In the genomic region with DNA sequence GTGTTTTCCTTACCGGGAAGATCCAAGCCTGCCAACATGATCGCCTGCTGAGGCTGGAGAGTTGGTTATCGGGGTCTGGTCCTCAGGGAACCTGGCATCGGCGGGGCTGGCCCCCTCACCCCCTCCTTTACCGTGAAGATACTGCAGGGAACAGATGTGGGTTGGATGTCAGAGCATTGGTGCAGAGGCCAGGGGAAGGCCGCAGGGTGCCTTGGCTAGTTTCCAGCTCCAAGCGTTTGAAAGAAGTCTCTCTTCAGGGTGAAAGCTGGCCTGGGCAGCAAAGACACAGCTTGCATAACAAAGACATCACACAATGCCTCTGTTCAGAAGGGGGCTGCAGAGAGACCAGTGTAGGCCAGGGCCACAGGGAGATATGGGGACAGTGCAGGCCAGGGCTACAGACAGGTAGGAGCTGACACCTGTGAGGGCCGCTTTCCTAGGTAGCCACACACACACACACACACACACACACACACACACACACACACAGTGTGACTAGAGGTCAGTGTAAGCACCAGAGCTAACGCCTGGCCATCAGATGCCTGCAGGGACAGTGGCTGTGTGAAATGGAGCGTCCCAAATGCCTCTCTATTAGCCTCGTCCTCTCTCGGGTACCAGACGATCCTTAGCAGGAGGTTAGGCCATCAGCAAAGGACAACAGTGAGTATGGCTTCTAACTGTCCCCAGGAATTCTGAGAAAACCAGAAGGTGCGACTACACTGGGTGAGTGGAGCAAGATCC, we compare ENCODE assay signal across 9 mouse cellular contexts. TPM values are rescaled to one million over a fixed set of nuclear protein-coding genes. Genes with fewer than 3 reads are reported as not detected.
A peak's percentile ranks its signal among the peaks of the same experiment; 100 is the strongest.
DNase-seq lines count a peak whose midpoint lies in the region; ATAC-seq lines count a peak whose summit lies in the region.
"Had no signal": no experiment of that assay in that cellular context is flagged by ENCODE, and none has a peak within 500 bp of the region (broad histone marks: within the 10 kb centered on the region; RNA-seq: fewer than 3 reads in every experiment).

No protein-coding gene starts in this region.

- WGBS in heart, embryonic 15.5 days = 35% methylated on average over 15 of the region's 15 CpGs
- 36% methylated on average over 15 of the region's 15 CpGs for WGBS in heart, embryonic 11.5 days (ENCODE audit: insufficient replicate concordance)
- 19% methylated on average over 15 of the region's 15 CpGs for WGBS in embryonic facial prominence, embryonic 12.5 days
- WGBS in midbrain, embryonic 13.5 days = 10% methylated on average over 14 of the region's 15 CpGs

- no peak overlapping the region for H3K4me2 ChIP-seq in heart, embryonic 15.5 days
- H3K4me2 ChIP-seq in heart, embryonic 11.5 days = no peak overlapping the region
- H3K4me2 ChIP-seq in embryonic facial prominence, embryonic 12.5 days (replicated peaks) = no peak overlapping the region
- H3K4me2 ChIP-seq in midbrain, embryonic 13.5 days (replicated peaks) = 0 out of 2 replicates have a peak overlapping the region, but pooled peaks have one; percentile 11

- H3K4me1 ChIP-seq in heart, embryonic 15.5 days (replicated peaks) = peaks cover 19% of the 10 kb centered on the region
- peaks cover 16% of the 10 kb centered on the region for H3K4me1 ChIP-seq in heart, embryonic 11.5 days (ENCODE audit: control insufficient read depth, insufficient read depth, low read length)
- H3K4me1 ChIP-seq in embryonic facial prominence, embryonic 12.5 days = peaks cover 28% of the 10 kb centered on the region
- peaks cover 41% of the 10 kb centered on the region for H3K4me1 ChIP-seq in midbrain, embryonic 13.5 days (replicated peaks)

- DNase-seq in layer of hippocampus, adult 18-20 months (ENCODE audit: low spot score in 2 of 2) = peak; percentile 58 to 83
- peak; percentile 56 for DNase-seq in testis, postnatal 14 days (ENCODE audit: low spot score)
- no peak for DNase-seq in kidney, adult 8-10 months
- no peak for DNase-seq in kidney, postnatal 36 days

- H3K27me3 ChIP-seq in heart, embryonic 15.5 days = 0 out of 2 replicates have a peak, but pooled peaks cover 4% of the 10 kb centered on the region
- no peaks in the 10 kb centered on the region for H3K27me3 ChIP-seq in heart, embryonic 11.5 days (ENCODE audit: control insufficient read depth, insufficient read depth, low read length)
- H3K27me3 ChIP-seq in embryonic facial prominence, embryonic 12.5 days = no peaks in the 10 kb centered on the region
- no peaks in the 10 kb centered on the region for H3K27me3 ChIP-seq in midbrain, embryonic 13.5 days

- no peaks in the 10 kb centered on the region for H3K9me3 ChIP-seq in heart, embryonic 15.5 days (replicated peaks)
- H3K9me3 ChIP-seq in heart, embryonic 11.5 days (replicated peaks; ENCODE audit: control insufficient read depth, low read length) = no peaks in the 10 kb centered on the region
- H3K9me3 ChIP-seq in embryonic facial prominence, embryonic 12.5 days = no peaks in the 10 kb centered on the region
- H3K9me3 ChIP-seq in midbrain, embryonic 13.5 days = no peaks in the 10 kb centered on the region

- H3K4me3 ChIP-seq in heart, embryonic 15.5 days = no peak overlapping the region
- H3K4me3 ChIP-seq in heart, embryonic 11.5 days (ENCODE audit: low read depth, low read length) = no peak overlapping the region
- H3K4me3 ChIP-seq in embryonic facial prominence, embryonic 12.5 days = no peak overlapping the region
- no peak overlapping the region for H3K4me3 ChIP-seq in midbrain, embryonic 13.5 days (replicated peaks)

- no peak for ATAC-seq in heart, embryonic 15.5 days (replicated peaks; ENCODE audit: insufficient number of reproducible peaks, insufficient read depth, low FRiP score, low read depth)
- ATAC-seq in heart, embryonic 11.5 days (replicated peaks; ENCODE audit: insufficient number of reproducible peaks, low FRiP score, low TSS enrichment) = no peak
- no peak for ATAC-seq in embryonic facial prominence, embryonic 12.5 days (ENCODE audit: insufficient number of reproducible peaks, insufficient read depth, low FRiP score, low TSS enrichment)
- peak; percentile 84 for ATAC-seq in midbrain, embryonic 13.5 days

- no peak overlapping the region for H3K9ac ChIP-seq in heart, embryonic 15.5 days
- H3K9ac ChIP-seq in heart, embryonic 11.5 days (ENCODE audit: low read depth, low read length) = no peak overlapping the region
- no peak overlapping the region for H3K9ac ChIP-seq in embryonic facial prominence, embryonic 12.5 days
- H3K9ac ChIP-seq in midbrain, embryonic 13.5 days (replicated peaks) = 0 out of 2 replicates have a peak overlapping the region, but pooled peaks have one; percentile 10

- no peaks in the 10 kb centered on the region for H3K36me3 ChIP-seq in heart, embryonic 15.5 days
- no peaks in the 10 kb centered on the region for H3K36me3 ChIP-seq in heart, embryonic 11.5 days (ENCODE audit: control insufficient read depth, insufficient read depth, low read length)
- H3K36me3 ChIP-seq in embryonic facial prominence, embryonic 12.5 days = no peaks in the 10 kb centered on the region
- no peaks in the 10 kb centered on the region for H3K36me3 ChIP-seq in midbrain, embryonic 13.5 days

- peak overlapping the region; percentile 27; the same call in 1 of the 2 replicates for H3K27ac ChIP-seq in heart, embryonic 15.5 days
- no peak overlapping the region for H3K27ac ChIP-seq in heart, embryonic 11.5 days (ENCODE audit: low read depth, low read length)
- 0 out of 2 replicates have a peak overlapping the region, but pooled peaks have one; percentile 20 for H3K27ac ChIP-seq in embryonic facial prominence, embryonic 12.5 days
- H3K27ac ChIP-seq in midbrain, embryonic 13.5 days = peak overlapping the region; percentile 51

RNA-seq across cellular contexts. Expression of a gene that starts 17.9 kb away (rescaled TPM):
- polyA plus RNA-seq in heart, embryonic 15.5 days (2015; fragmentation: Nextera tagmentation; extraction: Ambion mirVana) = 17.5 and 18.3 TPM in 2 replicates
- polyA plus RNA-seq in heart, embryonic 11.5 days (2014; fragmentation: Nextera tagmentation; extraction: Ambion mirVana) = 3.6 and 4.8 TPM in 2 replicates
- 0.40 TPM in 1 of 2 replicates, not detected in the other for polyA plus RNA-seq in embryonic facial prominence, embryonic 12.5 days (2016; fragmentation: Nextera tagmentation; extraction: Ambion mirVana)
- 10 to 100 TPM; 17.9 to 20.0 TPM for total RNA-seq in layer of hippocampus, adult 18-20 months (2021)
- polyA plus RNA-seq in midbrain, embryonic 13.5 days (2015; fragmentation: Nextera tagmentation; extraction: Ambion mirVana) = 0.24 TPM in 1 of 2 replicates, not detected in the other
- total RNA-seq: neutrophil, adult 5-6 weeks had no signal

RNA-seq across cellular contexts. Expression of a gene that starts 29.0 kb away (rescaled TPM):
- polyA plus RNA-seq in heart, embryonic 15.5 days (2015; fragmentation: Nextera tagmentation; extraction: Ambion mirVana) = 0.23 TPM in 1 of 2 replicates, not detected in the other
- 0.23 TPM in 1 of 2 replicates, not detected in the other for polyA plus RNA-seq in heart, embryonic 11.5 days (2014; fragmentation: Nextera tagmentation; extraction: Ambion mirVana)
- 1.3 and 1.5 TPM in 2 replicates for polyA plus RNA-seq in embryonic facial prominence, embryonic 12.5 days (2016; fragmentation: Nextera tagmentation; extraction: Ambion mirVana)
- total RNA-seq in layer of hippocampus, adult 18-20 months (2021) = 1 to 10 TPM; 8.1 to 8.4 TPM
- 2.8 and 5.0 TPM in 2 replicates for polyA plus RNA-seq in midbrain, embryonic 13.5 days (2015; fragmentation: Nextera tagmentation; extraction: Ambion mirVana)
- total RNA-seq: neutrophil, adult 5-6 weeks had no signal

RNA-seq across cellular contexts. Expression of a gene that starts 32.8 kb away (rescaled TPM):
- 4.5 and 5.5 TPM in 2 replicates for polyA plus RNA-seq in heart, embryonic 15.5 days (2015; fragmentation: Nextera tagmentation; extraction: Ambion mirVana)
- 0.59 and 0.84 TPM in 2 replicates for polyA plus RNA-seq in heart, embryonic 11.5 days (2014; fragmentation: Nextera tagmentation; extraction: Ambion mirVana)
- 2.9 and 3.6 TPM in 2 replicates for polyA plus RNA-seq in embryonic facial prominence, embryonic 12.5 days (2016; fragmentation: Nextera tagmentation; extraction: Ambion mirVana)
- total RNA-seq in layer of hippocampus, adult 18-20 months (2021) = 1 to 10 TPM; 4.8 to 5.6 TPM
- polyA plus RNA-seq in midbrain, embryonic 13.5 days (2015; fragmentation: Nextera tagmentation; extraction: Ambion mirVana) = 0.43 and 0.69 TPM in 2 replicates
- total RNA-seq: neutrophil, adult 5-6 weeks had no signal

RNA-seq across cellular contexts. Expression of a gene that starts 47.9 kb away (rescaled TPM):
- 206 and 251 TPM in 2 replicates for polyA plus RNA-seq in heart, embryonic 15.5 days (2015; fragmentation: Nextera tagmentation; extraction: Ambion mirVana)
- polyA plus RNA-seq in heart, embryonic 11.5 days (2014; fragmentation: Nextera tagmentation; extraction: Ambion mirVana) = 241 and 243 TPM in 2 replicates
- 128 and 154 TPM in 2 replicates for polyA plus RNA-seq in embryonic facial prominence, embryonic 12.5 days (2016; fragmentation: Nextera tagmentation; extraction: Ambion mirVana)
- total RNA-seq in layer of hippocampus, adult 18-20 months (2021) = 10 to 100 TPM; 79.1 to 86.6 TPM
- polyA plus RNA-seq in midbrain, embryonic 13.5 days (2015; fragmentation: Nextera tagmentation; extraction: Ambion mirVana) = 146 TPM in 2 replicates

RNA-seq across cellular contexts. Expression of a gene that starts 51.1 kb away (rescaled TPM):
- 18.2 and 23.0 TPM in 2 replicates for polyA plus RNA-seq in heart, embryonic 15.5 days (2015; fragmentation: Nextera tagmentation; extraction: Ambion mirVana)
- polyA plus RNA-seq in heart, embryonic 11.5 days (2014; fragmentation: Nextera tagmentation; extraction: Ambion mirVana) = 7.1 and 7.8 TPM in 2 replicates
- polyA plus RNA-seq in embryonic facial prominence, embryonic 12.5 days (2016; fragmentation: Nextera tagmentation; extraction: Ambion mirVana) = 15.4 and 20.1 TPM in 2 replicates
- total RNA-seq in layer of hippocampus, adult 18-20 months (2021) = 100 to 1,000 TPM in 1 of 2 experiments, 10 to 100 TPM in 1; 98.6 to 102 TPM
- 6.7 and 12.0 TPM in 2 replicates for polyA plus RNA-seq in midbrain, embryonic 13.5 days (2015; fragmentation: Nextera tagmentation; extraction: Ambion mirVana)
- total RNA-seq: neutrophil, adult 5-6 weeks had no signal

Comparison
In these comparisons a context has a peak if more than half of its experiments do, and no peak if none do; other contexts are left out.
1. DNase-seq: peak in layer of hippocampus, adult 18-20 months (2 of 2) and testis, postnatal 14 days (single experiment); none in kidney, adult 8-10 months (0 of 2) and kidney, postnatal 36 days (0 of 2).